Mouse (Mus musculus): ENCODE data around the gene Zfp408.

DNA sequence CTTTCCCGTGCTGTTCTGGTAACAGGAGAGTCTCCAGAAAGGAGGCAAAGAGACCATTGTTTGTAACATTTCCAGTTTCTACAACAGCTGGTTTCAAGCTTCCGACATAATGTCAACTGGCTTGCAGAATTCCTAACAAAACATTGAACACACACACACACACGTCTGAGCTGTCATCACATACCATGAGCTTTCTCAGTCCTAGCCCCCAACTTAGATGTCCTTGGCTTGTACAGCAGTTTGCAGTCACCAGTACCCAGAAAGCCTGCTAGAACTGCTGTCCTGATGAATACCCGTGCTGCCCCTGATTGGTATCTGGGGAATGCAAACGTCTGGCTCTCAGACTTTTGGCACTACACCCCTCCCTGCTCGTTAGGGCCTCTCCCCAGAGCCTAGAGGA lies 6.2 kb upstream of the Zfp408 start:
- TF ChIP-seq CTCF (IDR thresholded peaks at IDR 0.05; ENCODE audit: low read depth) = no peak
- no peak for TF ChIP-seq EP300 (IDR thresholded peaks at IDR 0.05; ENCODE audit: low read depth)
